Mouse (Mus musculus) midbrain, embryonic 16.5 days (tissue): ENCODE measurements around the gene Nav2. TPM values are rescaled to one million over a fixed set of nuclear protein-coding genes. Genes with fewer than 3 reads are reported as not detected.

Experiments
- ATAC-seq: fragments of 200-750 bp; cut with Nextera tagmentation; 2 replicates; pipeline ENCODE4 v1.8.0; 2017; ENCODE audit warnings: moderate TSS enrichment
- H3K27ac ChIP-seq: fragments of 300-500 bp; sonication (generic); 2 replicates; pipeline ENCODE4 v1.5.1; 2014; ENCODE audit warnings: mild to moderate bottlenecking, low read length, mixed read lengths
- H3K27me3 ChIP-seq: fragments of 300-500 bp; sonication (generic); 2 replicates; pipeline ENCODE4 v1.6.1; 2014; ENCODE audit warnings: low read depth, low read length, mixed read lengths; ENCODE audit not compliant: control insufficient read depth, insufficient read depth
- H3K36me3 ChIP-seq: fragments of 300-500 bp; sonication (generic); 2 replicates; pipeline ENCODE4 v1.6.1; 2014; ENCODE audit warnings: mild to moderate bottlenecking, low read length, moderate library complexity, mixed read lengths; ENCODE audit not compliant: control insufficient read depth, insufficient read depth
- H3K4me1 ChIP-seq: fragments of 300-500 bp; sonication (generic); 2 replicates; pipeline ENCODE4 v1.6.1; 2014; ENCODE audit warnings: mild to moderate bottlenecking, low read length, mixed read lengths; ENCODE audit not compliant: control insufficient read depth, insufficient read depth
- H3K4me2 ChIP-seq: fragments of 300-500 bp; sonication (generic); 2 replicates; pipeline ENCODE4 v1.6.1; 2014; ENCODE audit warnings: mild to moderate bottlenecking, low read length, mixed read lengths
- H3K4me3 ChIP-seq: fragments of 300-500 bp; sonication (generic); 2 replicates; pipeline ENCODE4 v1.5.1; 2014; ENCODE audit warnings: low read depth, mild to moderate bottlenecking, low read length, moderate library complexity, mixed read lengths
- H3K9ac ChIP-seq: fragments of 300-500 bp; sonication (generic); 2 replicates; pipeline ENCODE4 v1.6.1; 2014; ENCODE audit warnings: low read depth, low read length, mixed read lengths
- H3K9me3 ChIP-seq: fragments of 300-500 bp; sonication (generic); replicated peaks from 2 replicates; pipeline ENCODE4 v1.6.1; 2014; ENCODE audit warnings: mild to moderate bottlenecking, low read length, mixed read lengths; ENCODE audit not compliant: control insufficient read depth, poor library complexity, severe bottlenecking
- WGBS: fragments of 180-500 bp; shearing (Covaris S2); extraction: QIAGEN DNeasy Blood & Tissue Kit; methylation state at CpG from one replicate; pipeline ENCODE4 v1.1.7; 2014; 5-methylcytosine and 5-hydroxymethylcytosine counted together
- polyA plus RNA-seq: library from polyadenylated mRNA; unstranded; fragments of >200 nt; fragmentation: Nextera tagmentation; extraction: Ambion mirVana; gene quantifications from 2 replicates; pipeline ENCODE4 v1.2.1, GENCODE M21; 2015

Nav2 gene
- polyA plus RNA-seq, 1 experiment from 2014 or later = 21.5 TPM

GRCm38 (mm10) chr7:49163789-49164188, 255.3 kb downstream of the Nav2 start:
- Histone ChIP-seq H3K9me3 (no peaks in the 10 kb centered on the region), H3K4me3 (no peak overlapping the region), H3K9ac (0 out of 2 replicates have a peak overlapping the region, but pooled peaks have one; percentile 8), H3K27ac (peak overlapping the region; percentile 58), H3K27me3 (no peaks in the 10 kb centered on the region), H3K36me3 (no peaks in the 10 kb centered on the region), H3K4me1 (peaks cover 43% of the 10 kb centered on the region), H3K4me2 (no peak overlapping the region)
- ATAC-seq = peak; percentile 16
- 16% methylated on average over 11 of the region's 11 CpGs for WGBS

GRCm38 (mm10) chr7:49164868-49165267, 256.4 kb downstream of the Nav2 start:
- H3K36me3 ChIP-seq = no peaks in the 10 kb centered on the region
- ATAC-seq = no peak
- no peaks in the 10 kb centered on the region for H3K9me3 ChIP-seq
- 92% methylated on average over 8 of the region's 8 CpGs for WGBS
- H3K27ac ChIP-seq = no peak overlapping the region
- H3K4me2 ChIP-seq = no peak overlapping the region
- no peak overlapping the region for H3K9ac ChIP-seq
- H3K4me3 ChIP-seq = no peak overlapping the region
- H3K27me3 ChIP-seq = no peaks in the 10 kb centered on the region
- peaks cover 43% of the 10 kb centered on the region for H3K4me1 ChIP-seq

GRCm38 (mm10) chr7:49172926-49173325, 264.4 kb downstream of the Nav2 start:
- no peak overlapping the region for H3K27ac ChIP-seq
- H3K27me3 ChIP-seq = no peaks in the 10 kb centered on the region
- no peak for ATAC-seq
- no peak overlapping the region for H3K4me3 ChIP-seq
- 78% methylated on average over 3 of the region's 3 CpGs for WGBS
- H3K4me1 ChIP-seq = peaks cover 5% of the 10 kb centered on the region
- H3K36me3 ChIP-seq = no peaks in the 10 kb centered on the region
- H3K4me2 ChIP-seq = no peak overlapping the region
- H3K9me3 ChIP-seq = no peaks in the 10 kb centered on the region
- H3K9ac ChIP-seq = no peak overlapping the region

- 66% methylated on average over 9 of the region's 9 CpGs for WGBS
- H3K27ac ChIP-seq = no peak overlapping the region
- peak; percentile 43 for ATAC-seq
Measured at GRCm38 (mm10) chr7:49175784-49176409, 267.4 kb downstream of the Nav2 start.

GRCm38 (mm10) chr7:49176590-49177201, 268.2 kb downstream of the Nav2 start:
- H3K27ac ChIP-seq = no peak overlapping the region
- peaks cover 2% of the 10 kb centered on the region; the same call in 1 of the 2 replicates for H3K4me1 ChIP-seq
- no peaks in the 10 kb centered on the region for H3K9me3 ChIP-seq
- no peak overlapping the region for H3K4me3 ChIP-seq
- H3K36me3 ChIP-seq = no peaks in the 10 kb centered on the region
- H3K4me2 ChIP-seq = no peak overlapping the region
- 85% methylated on average over 21 of the region's 21 CpGs for WGBS
- ATAC-seq = peak; percentile 54
- H3K9ac ChIP-seq = no peak overlapping the region
- no peaks in the 10 kb centered on the region for H3K27me3 ChIP-seq

More at GRCm38 (mm10) chr7:49175784-49176409, 267.4 kb downstream of the Nav2 start:
- Histone ChIP-seq H3K9ac (no peak overlapping the region), H3K9me3 (no peaks in the 10 kb centered on the region), H3K4me1 (peaks cover 2% of the 10 kb centered on the region; the same call in 1 of the 2 replicates), H3K4me3 (no peak overlapping the region), H3K4me2 (no peak overlapping the region), H3K36me3 (no peaks in the 10 kb centered on the region), H3K27me3 (no peaks in the 10 kb centered on the region)

- H3K9ac ChIP-seq = no peak overlapping the region
- 78% methylated on average over 4 of the region's 4 CpGs for WGBS
- H3K9me3 ChIP-seq = no peaks in the 10 kb centered on the region
- H3K27me3 ChIP-seq = no peaks in the 10 kb centered on the region
- peaks cover 2% of the 10 kb centered on the region; the same call in 1 of the 2 replicates for H3K4me1 ChIP-seq
- no peak overlapping the region for H3K4me2 ChIP-seq
- H3K4me3 ChIP-seq = no peak overlapping the region
- H3K36me3 ChIP-seq = no peaks in the 10 kb centered on the region
- no peak overlapping the region for H3K27ac ChIP-seq
- ATAC-seq = no peak
Measured at GRCm38 (mm10) chr7:49178217-49178616, 269.7 kb downstream of the Nav2 start.

- Histone ChIP-seq H3K27me3 (no peaks in the 10 kb centered on the region), H3K9me3 (no peaks in the 10 kb centered on the region), H3K4me3 (no peak overlapping the region), H3K27ac (no peak overlapping the region), H3K9ac (no peak overlapping the region), H3K4me1 (peaks cover 24% of the 10 kb centered on the region), H3K4me2 (no peak overlapping the region), H3K36me3 (no peaks in the 10 kb centered on the region)
- 79% methylated on average over 8 of the region's 8 CpGs for WGBS
- no peak for ATAC-seq
Measured at GRCm38 (mm10) chr7:49181010-49181409, 272.5 kb downstream of the Nav2 start.

- no peaks in the 10 kb centered on the region for H3K9me3 ChIP-seq
- no peaks in the 10 kb centered on the region for H3K27me3 ChIP-seq
- H3K4me3 ChIP-seq = no peak overlapping the region
- ATAC-seq = no peak
- H3K36me3 ChIP-seq = no peaks in the 10 kb centered on the region
- no peak overlapping the region for H3K4me2 ChIP-seq
- peaks cover 24% of the 10 kb centered on the region for H3K4me1 ChIP-seq
- WGBS = 70% methylated on average over 5 of the region's 5 CpGs
- no peak overlapping the region for H3K9ac ChIP-seq
- no peak overlapping the region for H3K27ac ChIP-seq
Measured at GRCm38 (mm10) chr7:49182427-49182826, 273.9 kb downstream of the Nav2 start.

GRCm38 (mm10) chr7:49183696-49184095, 275.2 kb downstream of the Nav2 start:
- ATAC-seq = peak; percentile 34; the same call in 1 of the 2 replicates
- Histone ChIP-seq H3K4me2 (no peak overlapping the region), H3K27me3 (no peaks in the 10 kb centered on the region), H3K36me3 (no peaks in the 10 kb centered on the region), H3K9ac (no peak overlapping the region), H3K27ac (no peak overlapping the region), H3K9me3 (no peaks in the 10 kb centered on the region), H3K4me3 (no peak overlapping the region), H3K4me1 (peaks cover 25% of the 10 kb centered on the region)
- 44% methylated on average over 5 of the region's 5 CpGs for WGBS
